Mouse (Mus musculus) granulocyte monocyte progenitor cell, adult 5-6 weeks (primary cell): ENCODE data around the gene Cyp4a29. TPM values are rescaled to one million over a fixed set of nuclear protein-coding genes. Genes with fewer than 3 reads are reported as not detected.
"Not testable (repeated sequence)": the region's sequence is repeated elsewhere in the genome, so short reads cannot be mapped to it uniquely, and the experiment has no call there.

Source experiments
- ATAC-seq: replicated peaks from 2 replicates; pipeline ENCODE4 v1.8.0; 2016; ENCODE audit warnings: mild to moderate bottlenecking, moderate TSS enrichment, inconsistent platforms; ENCODE audit not compliant: poor library complexity, severe bottlenecking
- total RNA-seq, 2 experiments: library from RNA; stranded (forward) in 1 of 2; stranded (reverse) in 1 of 2; fragments of 200-712, 200-1000 nt in 1 of 2; fragments of >200 nt in 1 of 2; fragmentation: Nextera tagmentation in 1 of 2; gene quantifications; 2 replicates each; pipeline ENCODE4 v1.2.3; 2014 to 2017

Cyp4a29 gene
- not detected in 2 replicates for total RNA-seq (2014; fragmentation: Nextera tagmentation)
- total RNA-seq (2017): not detected in 2 replicates

DNA sequence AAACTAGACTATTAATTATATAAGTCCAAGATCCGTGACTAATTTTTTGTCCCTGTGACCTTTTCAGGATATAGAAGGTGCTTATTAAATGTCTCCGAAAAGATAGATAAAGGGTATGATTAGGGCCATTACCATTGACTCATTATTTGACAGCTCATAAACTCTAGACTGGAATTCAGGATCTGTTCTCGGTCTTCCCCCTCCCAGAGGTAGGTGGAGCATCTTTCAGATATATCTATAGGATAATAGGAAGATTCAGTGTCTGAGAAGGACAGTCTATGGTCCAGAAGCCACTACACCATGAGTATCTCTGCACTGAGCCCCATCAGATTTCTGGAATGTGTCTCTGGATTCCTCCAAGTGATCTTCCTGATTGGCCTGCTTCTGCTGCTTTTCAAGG is at the start of gene Cyp4a29:
Gene Cyp4a29, plus strand, starts transcription at position 301 of the 400 bp plus-strand sequence.
- ATAC-seq: no peak

DNA sequence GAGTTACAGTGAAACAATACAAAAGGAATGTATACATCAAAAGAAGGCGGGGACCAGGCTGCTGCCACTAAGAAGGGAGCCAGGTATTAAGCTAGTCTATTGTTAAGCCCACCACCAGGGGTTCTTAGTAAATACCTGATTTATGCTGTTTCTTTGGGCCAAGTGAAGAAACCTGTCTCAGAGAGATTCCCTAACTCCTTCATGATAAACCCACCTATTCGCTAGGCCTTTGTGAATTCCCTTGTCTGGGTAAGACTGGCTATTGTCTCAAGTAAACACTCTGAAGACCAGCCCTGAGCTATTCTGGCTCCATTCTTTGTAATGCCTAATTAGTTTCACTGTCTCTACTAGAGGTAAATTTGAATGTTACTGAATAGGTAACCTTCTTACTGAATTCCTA is 9.0 kb upstream of the Cyp4a29 start:
- not testable (repeated sequence) for ATAC-seq

DNA sequence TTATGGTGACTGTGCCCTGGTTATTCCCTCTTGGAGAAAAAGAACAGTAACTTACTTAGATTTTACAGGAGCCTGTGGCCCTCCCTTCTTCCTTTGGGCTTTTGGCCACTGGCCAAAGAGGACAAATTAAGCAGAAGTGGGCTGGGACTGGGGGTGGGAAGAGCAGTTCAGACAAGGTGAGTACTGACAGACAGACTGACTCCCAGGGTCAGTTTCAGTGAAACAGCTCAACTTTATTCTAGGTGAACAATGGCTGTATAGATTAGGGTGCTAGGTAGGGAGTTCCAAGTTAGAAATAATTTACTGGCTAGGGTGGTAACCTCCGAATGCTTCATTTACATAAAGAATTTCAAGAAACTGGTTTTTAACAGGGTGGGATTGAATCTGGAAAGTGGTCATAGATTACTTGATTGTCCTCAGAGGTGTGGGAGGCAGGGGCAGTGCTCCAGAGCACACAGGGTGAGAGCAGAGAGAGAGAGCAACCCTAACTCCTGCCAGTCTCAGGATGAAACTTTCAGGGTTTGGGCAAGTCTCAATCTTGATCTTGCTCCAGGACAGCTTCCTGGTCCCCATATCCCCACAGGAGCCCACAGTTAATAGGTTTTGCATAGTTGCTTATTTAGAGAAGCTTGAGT is 5.3 kb upstream of the Cyp4a29 start:
- no peak for ATAC-seq

DNA sequence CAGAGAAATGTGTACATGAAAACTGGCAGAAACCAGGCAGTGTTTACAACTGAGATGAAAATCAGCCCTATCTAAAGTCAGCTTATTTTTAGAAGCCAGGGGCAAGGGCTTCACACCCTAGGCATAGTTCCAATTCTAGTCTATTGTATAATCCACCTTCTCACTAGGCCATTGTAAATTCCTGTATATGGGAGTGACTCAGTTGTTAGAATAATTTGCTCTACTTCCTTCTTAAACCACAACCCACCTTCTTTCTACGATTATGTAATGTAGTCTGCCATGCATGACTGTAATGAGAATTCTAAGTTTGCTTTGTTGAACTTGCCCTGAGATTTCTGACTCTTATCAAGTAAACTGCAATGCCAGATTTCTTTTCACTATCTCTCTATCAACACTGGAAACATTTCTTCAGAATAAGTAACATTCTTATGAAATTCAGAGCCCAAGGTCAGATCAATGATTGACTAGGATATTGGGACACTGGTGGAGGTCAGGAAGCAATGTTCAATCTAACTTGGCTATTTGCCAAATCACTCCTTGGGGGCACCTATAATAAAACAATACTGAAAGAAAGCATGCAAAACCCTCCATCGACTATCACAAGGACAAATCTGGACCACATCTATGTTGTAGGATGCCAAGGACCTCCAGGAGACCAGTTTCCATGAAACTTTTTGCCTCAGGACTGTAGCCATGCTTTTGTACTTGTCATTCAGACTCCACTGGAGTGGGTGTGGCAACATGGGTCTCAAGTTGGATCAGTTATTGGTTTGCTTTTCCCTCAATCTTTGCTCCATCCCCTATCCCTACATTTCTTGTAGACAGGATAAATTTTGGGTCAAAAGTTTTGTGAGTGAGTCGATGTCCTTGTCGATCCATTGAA is 23.0 kb downstream of the Cyp4a29 start:
- not testable (repeated sequence) for ATAC-seq

DNA sequence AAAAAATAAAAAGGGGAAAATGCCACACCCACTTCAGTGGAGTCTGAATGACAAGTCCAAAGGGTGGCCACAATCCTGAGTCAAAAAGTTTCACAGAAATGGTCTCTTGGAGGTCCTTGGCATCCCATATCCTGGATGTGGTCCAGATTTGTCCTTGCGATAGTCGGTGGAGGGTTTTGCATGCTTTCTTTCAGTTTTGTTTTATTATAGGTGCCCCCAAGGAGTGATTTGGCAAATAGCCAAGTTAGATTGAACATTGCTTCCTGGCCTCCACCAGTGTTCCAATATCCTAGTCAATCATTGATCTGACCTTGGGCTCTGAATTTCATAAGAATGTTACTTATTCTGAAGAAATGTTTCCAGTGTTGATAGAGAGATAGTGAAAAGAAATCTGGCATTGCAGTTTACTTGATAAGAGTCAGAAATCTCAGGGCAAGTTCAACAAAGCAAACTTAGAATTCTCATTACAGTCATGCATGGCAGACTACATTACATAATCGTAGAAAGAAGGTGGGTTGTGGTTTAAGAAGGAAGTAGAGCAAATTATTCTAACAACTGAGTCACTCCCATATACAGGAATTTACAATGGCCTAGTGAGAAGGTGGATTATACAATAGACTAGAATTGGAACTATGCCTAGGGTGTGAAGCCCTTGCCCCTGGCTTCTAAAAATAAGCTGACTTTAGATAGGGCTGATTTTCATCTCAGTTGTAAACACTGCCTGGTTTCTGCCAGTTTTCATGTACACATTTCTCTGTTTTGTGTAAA is 36.5 kb downstream of the Cyp4a29 start:
- ATAC-seq: not testable (repeated sequence)

DNA sequence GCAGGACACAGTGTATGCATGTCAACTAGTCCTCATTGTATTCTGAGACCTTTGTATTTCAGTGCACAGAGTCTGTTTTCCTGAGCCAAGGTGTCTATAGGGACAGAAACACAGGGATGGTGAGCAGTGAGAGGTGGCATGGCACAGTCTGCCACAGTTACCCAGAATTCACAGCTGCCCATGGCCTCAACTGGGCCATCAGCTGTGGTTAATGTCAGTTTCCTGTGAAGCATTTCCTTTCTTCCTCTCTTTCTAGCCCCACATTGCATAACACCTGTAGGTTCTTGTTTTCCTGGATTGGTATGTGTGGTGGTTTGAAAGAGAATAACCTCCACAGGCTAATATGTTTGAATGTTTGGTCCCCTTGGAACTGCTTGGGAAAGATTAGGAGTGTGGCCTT is 38.5 kb downstream of the Cyp4a29 start:
- peak; percentile 98 for ATAC-seq

DNA sequence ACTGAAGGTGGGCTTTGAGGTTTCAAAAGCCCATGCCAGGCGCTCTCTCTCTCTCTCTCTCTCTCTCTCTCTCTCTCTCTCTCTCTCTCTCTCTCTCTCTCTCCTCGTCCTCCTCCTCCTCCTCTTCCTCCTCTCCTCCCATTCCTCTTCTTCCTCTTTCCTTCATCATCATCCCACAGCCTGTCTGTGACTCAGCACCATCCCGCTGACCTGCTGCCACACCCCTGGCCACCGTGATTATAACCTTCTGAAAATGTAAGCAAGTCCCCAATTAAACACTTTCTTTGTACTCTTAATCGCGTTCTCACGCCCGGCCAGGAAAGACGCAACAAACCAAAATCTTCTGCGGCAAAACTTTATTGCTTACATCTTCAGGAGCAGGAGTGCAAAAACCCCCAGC is 38.9 kb downstream of the Cyp4a29 start:
- peak; percentile 50; the same call in 1 of the 2 replicates for ATAC-seq

DNA sequence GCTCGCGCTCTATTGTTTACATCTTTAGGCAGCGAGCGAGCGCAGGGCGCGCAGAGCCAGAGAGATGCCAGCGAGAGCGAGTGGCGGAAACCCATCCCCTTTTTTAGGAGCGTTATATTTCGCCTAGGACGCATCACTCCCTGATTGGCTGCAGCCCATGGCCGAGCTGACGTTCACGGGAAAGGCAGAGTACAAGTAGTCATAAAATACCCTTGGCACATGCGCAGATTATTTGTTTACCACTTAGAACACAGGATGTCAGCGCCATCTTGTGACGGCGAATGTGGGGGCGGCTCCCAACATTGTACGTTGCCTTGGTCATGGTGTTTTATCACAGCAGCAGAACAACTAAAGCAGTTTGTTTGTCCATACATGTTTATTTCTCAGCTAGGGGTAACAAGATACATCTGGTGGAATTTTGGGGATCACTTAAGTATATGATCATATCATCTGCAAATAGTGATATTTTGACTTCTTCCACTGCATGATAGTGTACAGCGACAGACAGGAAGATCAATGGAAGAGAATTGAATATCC is 39.4 kb downstream of the Cyp4a29 start:
- ATAC-seq: not testable (repeated sequence)

DNA sequence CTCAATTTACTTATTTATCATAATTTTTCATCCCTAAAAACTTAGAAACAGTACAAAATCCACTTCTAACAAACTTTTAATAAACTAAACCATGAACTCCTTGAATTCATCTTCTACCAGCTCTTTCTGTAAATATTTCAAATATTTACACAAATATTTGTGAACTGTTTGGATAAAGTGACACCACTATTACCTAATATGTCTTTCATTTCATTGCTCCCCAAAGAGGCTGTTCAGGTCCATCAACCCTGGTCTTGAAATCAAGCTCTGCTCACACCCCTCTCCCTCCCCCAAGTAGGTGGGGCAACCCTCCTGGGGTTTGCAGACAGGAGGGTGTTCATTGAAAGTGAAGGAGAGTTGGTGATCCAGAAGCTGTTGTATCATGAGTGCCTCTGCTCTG is 56.9 kb downstream of the Cyp4a29 start, which contains the start of gene Cyp4a12a:
Gene Cyp4a12a, plus strand, starts transcription at position 301 of the 400 bp plus-strand sequence.
- not testable (repeated sequence) for ATAC-seq

Other genes starting within 250 kb of the Cyp4a29 start
- 20.3 and 20.4 TPM in 2 replicates for gene Stil, start 241.9 kb upstream of the Cyp4a29 start, total RNA-seq (2014; fragmentation: Nextera tagmentation)
- gene Stil, start 241.9 kb upstream of the Cyp4a29 start, total RNA-seq (2017): 18.4 and 21.7 TPM in 2 replicates
- gene Tal1, start 185.7 kb upstream of the Cyp4a29 start, total RNA-seq (2014; fragmentation: Nextera tagmentation): 12.1 and 14.4 TPM in 2 replicates
- gene Tal1, start 185.7 kb upstream of the Cyp4a29 start, total RNA-seq (2017): 5.8 and 9.5 TPM in 2 replicates
- gene Pdzk1ip1, start 153.4 kb upstream of the Cyp4a29 start, total RNA-seq (2014; fragmentation: Nextera tagmentation): 0.92 TPM in 1 of 2 replicates, not detected in the other
- 3.8 TPM in 1 of 2 replicates, not detected in the other for gene Pdzk1ip1, start 153.4 kb upstream of the Cyp4a29 start, total RNA-seq (2017)
- not detected in 2 replicates for gene Cyp4x1, start 107.8 kb upstream of the Cyp4a29 start, total RNA-seq (2014; fragmentation: Nextera tagmentation)
- gene Cyp4x1, start 107.8 kb upstream of the Cyp4a29 start, total RNA-seq (2017): not detected in 2 replicates
- gene Cyp4a12a, start 57.0 kb downstream of the Cyp4a29 start, total RNA-seq (2014; fragmentation: Nextera tagmentation): not detected in 2 replicates
- gene Cyp4a12a, start 57.0 kb downstream of the Cyp4a29 start, total RNA-seq (2017): not detected in 2 replicates
- gene Cyp4a12b, start 169.5 kb downstream of the Cyp4a29 start, total RNA-seq (2014; fragmentation: Nextera tagmentation): not detected in 2 replicates
- not detected in 2 replicates for gene Cyp4a12b, start 169.5 kb downstream of the Cyp4a29 start, total RNA-seq (2017)
- gene Cyp4a30b, start 210.5 kb downstream of the Cyp4a29 start, total RNA-seq (2014; fragmentation: Nextera tagmentation): not detected in 2 replicates
- not detected in 2 replicates for gene Cyp4a30b, start 210.5 kb downstream of the Cyp4a29 start, total RNA-seq (2017)